Mouse (Mus musculus) kidney, adult 9 months (tissue): ENCODE measurements at regions not wholly inside any gene's neighbourhood (a gene's known extent, or its start where the extent isn't known, plus 50 kb on each side); places are given as distances from the start of the nearest gene placed in this dataset.

Experiments used
- DNase-seq: peaks from one replicate; pipeline ENCODE4 v3.0.0; 2022

DNA sequence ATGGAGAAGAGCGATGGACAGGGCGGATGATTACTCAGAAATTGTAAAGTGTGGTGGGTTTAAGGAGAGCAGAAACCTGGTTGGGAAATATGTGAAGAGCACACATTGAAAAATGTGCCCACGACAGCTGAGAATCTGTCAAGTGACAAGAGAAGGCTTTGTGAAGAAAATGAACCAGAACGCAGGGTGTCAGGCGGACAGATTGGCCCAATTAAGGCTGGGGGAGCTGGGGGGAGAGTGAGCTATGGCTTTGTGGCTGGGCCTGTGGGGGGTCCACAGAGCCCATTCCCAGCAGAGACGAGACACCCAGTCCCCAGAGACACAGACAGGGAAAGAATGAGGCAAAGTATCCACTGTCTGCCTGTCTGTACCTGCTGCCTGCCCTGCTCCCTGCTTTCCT, 153.3 kb downstream of the Shq1 start:
- DNase-seq, result no peak

DNA sequence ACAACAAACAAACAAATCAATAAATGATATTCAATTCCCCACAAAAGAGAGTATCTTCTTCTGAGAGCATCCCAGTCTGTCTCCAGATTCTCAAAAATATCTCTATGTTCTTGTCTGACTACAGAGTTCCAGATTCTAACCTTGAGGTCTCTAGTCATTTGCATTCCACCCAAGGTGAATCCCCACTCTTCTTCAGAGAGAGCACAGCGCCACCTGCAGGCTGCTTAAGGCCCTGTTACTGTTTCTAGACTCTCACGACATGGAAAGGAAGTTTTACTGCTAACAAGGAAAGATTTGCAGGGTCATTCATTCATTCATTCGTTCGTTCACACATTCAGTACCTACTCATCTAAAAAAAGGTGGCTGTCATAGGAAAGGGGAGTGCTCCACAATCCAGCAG, 158.3 kb downstream of the Shq1 start:
- peak; percentile 20 for DNase-seq

DNA sequence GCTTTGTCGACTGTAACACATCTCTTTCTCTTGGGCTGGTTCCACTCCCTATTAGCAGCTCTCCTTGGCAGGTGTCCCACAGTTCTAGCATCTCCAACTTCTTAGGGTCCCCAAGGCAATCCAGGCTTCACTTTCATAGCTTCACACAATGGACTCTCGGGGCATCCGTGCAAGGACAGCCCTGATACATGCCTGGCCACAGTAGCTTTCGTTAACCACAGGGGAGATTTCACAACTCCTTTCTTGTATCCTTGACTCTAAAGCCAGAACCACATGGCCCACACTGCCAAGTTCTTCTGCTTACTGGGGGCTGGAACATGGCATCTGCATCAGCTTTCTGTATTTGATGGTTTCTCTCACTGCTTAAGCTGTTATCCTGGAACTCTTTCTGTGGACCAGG, 160.3 kb downstream of the Shq1 start:
- DNase-seq, result no peak

DNA sequence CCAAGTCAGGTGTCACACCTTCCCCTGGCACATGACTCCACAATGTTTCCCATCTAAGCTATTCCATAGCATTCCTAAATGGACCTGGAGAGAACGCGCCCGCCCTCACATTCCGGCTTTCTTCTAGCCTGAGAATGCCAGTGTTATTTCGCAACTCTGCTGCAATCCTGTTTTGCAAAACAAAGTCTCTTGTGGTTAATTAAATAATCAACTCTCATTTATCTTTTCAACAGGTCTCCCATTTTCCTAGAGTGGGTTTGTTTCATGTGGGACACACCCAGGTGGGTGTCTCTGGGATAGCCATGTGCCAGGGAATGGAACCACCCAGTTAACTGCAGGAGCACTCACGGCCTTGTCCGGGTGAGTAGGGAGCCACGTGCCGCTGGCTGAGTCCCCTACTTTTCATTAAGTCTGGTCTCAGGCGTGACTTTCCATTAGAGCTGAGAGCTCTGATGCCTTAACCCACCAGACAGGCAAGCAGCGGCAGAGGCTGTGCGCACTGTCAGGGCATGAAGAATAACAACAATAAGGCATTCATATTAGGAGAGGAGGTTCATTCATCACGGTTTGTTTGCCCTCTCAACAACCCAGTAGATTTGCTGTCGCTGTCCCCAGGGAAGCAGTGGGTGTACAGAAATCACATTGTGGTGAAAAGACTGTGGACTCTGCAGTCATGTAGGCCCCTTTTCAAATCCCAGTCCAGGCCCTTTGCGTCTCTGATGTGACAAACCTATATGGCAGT, 165.3 kb downstream of the Shq1 start:
- DNase-seq, result no peak

DNA sequence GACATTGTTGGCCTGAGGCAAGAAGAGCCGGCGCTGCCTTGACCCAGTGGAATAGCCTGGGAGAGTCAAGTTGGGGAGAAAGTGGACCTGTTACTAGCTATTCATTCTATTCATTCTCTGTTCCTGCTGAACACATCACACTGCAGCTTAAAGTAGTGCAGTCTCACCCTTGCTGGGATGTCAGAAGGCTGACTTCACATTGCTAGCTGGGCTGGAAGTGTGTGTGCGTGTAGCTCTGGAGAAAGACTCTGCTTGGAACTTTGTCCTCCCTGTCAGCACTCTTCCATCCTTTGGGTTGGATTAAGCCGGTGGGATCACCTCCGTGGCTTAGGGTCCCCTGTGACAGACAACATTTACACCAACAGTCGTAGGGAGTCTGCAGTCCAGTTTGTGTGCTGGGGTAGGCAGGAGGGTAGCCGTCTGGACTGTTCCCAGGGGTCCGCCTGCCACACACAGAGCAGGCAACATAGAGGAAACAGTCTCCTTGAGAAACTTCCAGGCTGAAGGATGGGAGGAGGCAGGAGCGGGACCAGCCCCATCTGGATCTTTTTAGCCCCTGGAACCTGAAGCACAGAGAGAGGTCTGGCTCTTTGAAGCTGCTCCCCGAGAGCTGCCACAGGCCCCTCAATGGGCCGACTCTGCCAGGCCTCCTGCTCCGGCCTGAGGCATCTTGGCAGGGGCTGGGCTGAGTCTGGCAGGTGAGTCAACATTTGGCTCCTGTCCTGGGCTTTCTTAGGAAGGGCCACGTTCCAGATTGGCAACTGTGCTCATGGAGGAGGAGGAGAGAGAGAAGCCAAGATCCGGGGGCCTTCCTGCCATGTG, 167.8 kb downstream of the Shq1 start:
- DNase-seq, result peak; percentile 22

DNA sequence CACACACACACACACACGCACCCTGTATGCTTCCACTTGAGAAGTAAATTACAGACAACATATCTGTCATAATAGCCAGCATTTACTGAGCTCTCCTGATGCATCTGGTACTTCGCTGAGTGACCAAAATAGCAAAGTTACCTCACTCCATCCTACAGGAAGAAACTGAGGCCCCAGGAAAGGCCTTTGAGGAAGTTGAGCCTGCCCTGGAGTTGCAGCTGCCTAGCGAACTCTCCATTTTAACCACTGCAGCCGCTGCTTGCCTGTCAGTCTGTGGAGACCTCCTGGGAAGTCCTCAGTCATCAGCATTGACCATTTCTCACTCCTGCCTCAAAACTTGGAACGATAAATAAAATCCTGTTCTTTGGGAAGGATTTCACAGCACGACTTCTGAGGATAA, 168.8 kb downstream of the Shq1 start:
- DNase-seq, result no peak

DNA sequence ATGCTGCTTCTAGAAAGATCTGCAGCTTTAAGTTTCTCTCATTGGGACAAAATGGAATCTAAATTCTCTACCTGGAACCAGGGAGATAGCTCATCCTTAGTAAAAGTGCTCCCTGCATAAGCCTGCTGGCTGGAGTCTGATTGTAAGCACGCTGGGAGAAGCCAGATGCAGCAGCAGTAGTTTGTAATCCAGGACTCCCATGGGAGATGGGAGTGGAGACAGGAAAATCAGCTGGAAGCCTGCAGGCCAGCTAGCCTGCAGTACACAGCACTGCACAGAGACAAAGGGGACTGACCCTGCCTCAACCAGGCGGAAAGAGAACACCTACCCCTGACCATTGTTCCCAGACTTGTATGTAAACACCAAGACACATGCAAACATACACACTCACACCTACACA, 170.2 kb downstream of the Shq1 start:
- DNase-seq, result no peak

DNA sequence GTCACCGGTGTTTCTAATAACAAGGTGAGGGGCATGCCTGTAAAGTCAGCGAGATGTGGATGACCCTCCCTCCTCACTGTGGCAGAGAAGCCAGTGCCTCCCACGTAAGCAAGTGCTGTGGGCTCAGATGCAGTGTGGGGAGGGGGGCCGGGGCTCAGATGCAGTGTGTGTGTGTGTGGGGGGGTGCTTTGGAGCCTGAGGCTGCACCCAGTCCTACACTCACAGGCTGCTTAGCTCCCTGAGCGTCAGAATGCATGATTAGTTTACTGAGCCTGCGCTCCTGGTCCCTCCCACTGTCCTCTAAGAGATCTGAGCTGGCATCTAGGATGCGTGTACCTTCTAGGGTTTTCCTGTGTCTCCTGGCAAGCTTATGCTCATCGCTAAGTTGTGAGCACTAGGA, 170.9 kb downstream of the Shq1 start:
- no peak for DNase-seq

DNA sequence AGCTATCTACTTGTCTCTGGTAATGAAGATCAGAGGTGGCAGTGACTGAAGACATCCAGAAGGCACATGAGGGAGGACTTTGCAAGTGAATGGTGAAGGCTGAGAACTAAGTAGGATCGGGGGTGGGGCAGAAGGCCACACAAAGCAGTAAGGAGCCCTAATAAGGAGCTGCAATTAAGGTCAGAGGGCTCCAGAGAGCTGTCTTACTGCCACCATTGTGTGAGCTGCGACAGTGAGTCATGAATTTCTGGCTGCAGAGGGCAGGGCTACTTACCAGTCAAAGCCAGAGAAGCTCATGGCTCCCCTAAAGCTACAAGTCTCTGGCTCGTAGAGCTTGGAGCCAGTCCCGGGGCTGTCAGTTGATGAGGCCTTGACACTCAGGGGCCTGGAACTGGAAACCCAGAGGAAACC, 172.1 kb downstream of the Shq1 start:
- no peak for DNase-seq

DNA sequence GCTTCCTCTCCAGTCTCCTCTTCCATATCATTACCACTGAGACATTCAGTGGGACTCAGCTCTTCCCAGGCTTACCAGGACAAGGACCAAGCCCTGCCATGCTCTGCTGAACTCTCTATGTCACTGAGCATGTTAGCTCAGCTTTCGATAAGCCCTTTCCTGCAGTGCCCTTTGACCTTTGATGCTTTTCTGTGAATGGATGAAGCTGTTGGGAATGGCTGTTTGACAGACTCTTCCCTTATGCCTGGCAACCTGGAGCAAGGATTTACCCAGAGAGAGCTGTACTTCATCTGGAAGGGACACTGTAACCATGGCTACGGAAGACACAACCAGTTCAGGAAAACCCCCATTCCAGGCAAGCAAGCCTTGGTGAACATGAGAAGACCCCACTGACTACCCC, 172.8 kb downstream of the Shq1 start:
- no peak for DNase-seq

DNA sequence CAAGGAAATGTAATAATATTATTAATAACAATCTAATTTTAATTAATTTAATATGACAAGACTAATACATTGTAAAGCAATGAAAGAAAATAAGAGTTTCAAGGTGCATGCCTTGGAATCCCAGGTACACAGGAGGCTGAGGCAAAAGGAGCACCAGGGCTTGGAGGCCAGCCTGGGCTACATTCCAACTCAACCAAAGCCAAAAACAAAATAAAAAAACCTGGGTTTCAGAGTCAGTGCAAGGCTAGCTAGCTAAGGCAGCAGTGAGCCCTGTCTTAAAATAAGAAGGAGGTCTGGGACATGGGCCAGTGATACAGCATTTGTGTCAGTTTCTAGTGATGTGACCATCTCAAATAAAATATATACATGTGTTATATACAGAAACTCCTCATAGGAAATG, 174.8 kb downstream of the Shq1 start:
- no peak for DNase-seq

DNA sequence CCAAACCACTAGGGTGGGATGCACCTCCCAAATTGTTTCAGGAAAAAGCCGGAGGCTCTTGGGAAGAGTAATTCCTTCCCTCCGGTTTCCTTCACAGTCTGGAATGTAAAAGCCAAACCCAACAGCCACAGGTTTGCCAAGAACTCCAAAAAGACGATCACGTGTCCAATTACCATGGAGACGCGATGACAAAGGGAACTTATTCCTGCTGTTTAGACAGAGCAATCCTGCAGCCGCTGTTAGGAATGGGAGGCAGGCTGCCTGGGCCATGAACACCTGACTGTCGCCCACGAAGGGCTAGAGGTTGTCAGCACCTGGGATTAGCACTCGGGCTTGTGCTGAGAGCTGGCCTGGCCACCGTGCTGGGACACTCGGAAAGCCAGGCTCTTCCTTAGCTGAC, 175.8 kb downstream of the Shq1 start:
- DNase-seq, result peak; percentile 9

DNA sequence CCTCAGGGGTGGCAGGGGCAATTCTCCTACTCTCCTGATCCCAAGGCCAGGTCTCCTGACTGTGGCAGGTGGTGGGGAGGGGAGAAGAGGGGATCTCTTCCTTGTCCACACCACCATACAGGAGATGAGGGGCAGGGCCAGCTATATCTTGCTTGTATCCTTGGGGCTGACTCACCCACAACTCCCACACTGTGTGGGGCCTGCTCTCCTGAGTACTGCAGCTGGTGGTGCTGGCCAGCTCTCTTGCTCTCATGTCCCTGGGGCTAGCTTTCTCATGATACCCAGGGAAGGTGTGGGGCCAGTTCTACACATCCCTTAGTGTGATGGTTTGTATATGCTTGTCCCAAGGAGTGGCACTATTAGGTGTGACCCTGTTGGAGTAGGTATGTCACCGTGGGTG, 177.4 kb downstream of the Shq1 start:
- DNase-seq, result no peak

DNA sequence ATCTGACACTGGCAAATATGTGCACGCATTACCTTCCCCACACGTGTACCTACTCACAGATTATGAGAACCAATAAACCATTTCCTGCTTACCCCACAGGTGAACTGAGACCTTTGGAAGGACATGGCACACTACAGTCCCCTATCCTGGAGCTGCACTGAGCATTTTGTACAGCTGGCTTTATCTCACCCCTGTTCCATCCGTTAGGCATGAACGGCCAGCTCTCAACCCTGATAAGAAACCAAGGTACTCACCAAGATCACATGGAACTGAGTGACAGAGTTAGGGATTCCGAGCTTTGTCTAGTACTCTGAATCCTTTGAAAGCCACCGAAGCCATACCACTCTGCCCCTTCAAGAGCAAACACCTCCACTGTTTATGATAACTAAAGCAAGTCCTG, 179.1 kb downstream of the Shq1 start:
- DNase-seq, result no peak

DNA sequence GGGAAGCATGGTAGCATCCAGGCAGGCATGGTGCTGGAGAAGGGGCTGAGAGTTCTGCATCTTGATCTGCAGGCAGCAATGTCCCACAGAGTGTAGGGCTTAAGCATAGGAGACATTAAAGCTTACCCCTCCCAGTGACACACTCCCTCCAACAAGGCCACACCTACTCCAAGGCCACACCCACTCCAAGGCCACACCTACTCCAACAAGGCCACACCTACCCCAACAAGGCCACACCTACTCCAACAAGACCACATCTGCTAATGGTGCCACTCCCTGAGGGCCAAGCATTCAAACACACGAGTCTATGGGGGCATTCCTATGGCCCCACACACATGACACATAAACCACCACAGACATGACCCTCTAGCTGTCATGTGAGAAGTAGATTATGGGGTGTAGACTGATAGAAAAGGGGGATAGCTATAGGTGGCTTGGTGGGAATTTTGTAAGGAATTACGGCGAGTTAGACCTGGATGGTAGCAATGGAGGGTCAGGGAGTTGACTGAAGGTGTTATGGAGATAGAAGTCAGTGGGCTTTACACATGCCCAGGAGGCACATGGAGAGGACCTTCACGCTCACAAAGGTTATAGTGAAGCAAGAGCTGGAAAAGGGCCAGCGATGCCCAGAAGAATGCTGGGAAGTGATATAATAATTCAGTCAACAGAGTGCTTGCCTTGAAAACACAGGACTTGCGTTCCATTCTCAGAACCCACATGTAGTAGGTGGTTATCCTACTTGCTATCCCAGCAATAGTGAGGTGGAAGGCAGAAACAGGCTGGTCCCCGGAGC, 179.8 kb downstream of the Shq1 start:
- DNase-seq, result no peak

DNA sequence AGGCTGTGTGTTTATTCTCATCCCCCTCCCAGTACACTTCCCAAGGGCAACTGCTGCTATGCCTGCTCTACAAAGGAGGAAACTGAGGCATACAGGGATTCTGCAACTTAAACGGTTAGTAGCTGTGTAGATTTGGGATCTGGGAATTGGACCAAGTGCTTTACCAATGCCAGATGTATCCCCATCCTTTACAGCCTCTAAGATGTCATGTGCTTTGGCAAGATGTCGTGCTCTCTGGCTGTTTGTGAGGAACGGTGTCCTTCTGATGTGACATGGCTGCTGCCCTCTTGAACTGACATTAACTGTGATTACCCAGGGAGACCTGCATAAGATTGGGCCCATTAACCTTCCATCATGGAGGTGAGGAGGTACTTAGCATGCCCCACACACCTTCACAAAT, 187.1 kb downstream of the Shq1 start:
- DNase-seq, result no peak

DNA sequence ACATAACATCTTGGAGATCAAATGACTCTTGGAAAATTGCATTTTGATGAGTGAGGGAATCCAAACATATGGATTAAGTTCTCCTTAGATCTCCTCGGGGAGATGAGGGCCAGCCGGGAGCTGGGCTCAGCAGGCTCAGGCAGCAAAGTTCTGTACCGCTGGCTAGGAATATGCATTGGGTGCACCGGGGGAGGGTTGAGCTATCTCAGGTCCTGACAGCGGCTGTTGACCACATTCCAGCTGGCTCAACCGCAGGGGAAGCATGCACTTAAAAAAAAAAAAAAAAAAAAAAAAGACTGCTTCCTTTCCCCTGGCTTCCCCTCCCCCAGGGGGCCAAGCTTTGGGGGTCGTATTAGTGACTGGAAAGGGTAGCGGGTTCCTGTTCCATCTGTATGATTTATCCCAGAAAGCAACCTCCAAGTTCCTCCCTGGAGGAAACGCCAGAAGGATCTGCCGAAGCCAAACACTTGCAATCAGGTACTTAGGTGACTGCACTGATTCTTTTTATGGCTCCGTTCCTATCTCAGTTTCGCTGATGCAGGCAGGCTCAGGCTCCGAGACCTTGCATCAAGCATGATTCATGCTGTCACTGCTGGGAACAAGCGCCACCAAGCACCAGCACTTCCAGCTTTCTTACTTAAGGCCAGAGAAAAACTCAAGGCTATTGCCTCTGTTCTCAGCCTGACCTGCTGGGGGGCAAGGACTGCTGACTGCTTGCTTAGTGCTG, 187.7 kb downstream of the Shq1 start:
- DNase-seq, result no peak

DNA sequence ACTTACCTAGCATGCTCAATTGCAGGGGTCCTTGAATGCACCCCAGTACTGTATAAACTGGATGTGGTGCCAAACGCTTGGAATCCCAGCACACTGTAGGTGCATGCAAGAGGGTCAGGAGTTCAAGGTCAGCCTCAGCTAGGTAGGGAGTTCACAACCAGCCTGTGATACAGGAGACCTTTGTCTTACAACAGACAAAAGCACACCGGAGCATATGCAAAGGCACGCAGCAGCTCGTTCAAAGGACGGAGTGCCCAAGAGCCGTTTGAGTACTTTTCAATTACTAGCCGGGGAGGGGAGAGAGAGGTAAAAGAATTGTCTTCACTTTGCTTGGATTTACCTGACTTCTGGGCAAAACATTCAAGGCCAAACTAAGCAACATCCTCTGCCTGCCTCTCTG, 188.4 kb downstream of the Shq1 start:
- DNase-seq, result no peak

DNA sequence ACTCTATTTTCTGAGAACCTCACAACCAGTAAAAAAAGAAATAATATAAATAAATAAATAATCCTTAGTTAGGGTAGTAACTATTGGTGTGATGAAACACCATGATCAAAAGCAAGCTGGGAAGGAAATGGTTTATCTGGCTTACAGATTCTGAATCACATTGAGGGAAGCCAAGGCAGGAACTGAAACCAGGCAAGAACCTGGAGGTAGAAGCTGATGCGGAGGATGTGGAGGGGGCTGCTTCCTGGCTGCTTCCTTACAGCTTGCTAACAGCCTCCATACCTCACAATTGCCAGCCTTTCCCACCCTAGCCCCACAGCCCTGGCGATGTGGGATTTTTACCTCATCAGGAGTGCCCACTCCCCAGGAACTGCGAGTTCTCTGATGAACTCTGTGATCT, 190.4 kb downstream of the Shq1 start:
- DNase-seq, result no peak

DNA sequence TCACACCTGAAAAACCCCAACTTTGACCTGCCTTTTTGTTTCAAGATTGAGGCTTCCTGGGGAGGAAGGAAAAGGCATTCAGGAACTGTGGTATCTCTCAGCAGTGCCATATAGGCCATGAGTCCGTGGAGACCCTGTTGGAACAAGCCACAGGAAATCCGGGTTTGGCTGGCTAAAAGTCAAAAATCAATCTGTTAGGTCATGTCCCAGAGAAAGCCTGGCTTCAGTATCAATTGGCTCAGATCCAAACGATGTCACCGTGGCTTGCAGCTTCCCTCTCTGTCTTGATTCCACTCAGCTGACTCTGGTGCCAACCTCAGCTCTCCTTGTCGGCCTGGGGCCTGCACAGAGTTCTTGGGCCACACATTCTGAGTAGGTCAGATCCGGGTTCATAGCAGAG, 191.1 kb downstream of the Shq1 start:
- peak; percentile 65 for DNase-seq

DNA sequence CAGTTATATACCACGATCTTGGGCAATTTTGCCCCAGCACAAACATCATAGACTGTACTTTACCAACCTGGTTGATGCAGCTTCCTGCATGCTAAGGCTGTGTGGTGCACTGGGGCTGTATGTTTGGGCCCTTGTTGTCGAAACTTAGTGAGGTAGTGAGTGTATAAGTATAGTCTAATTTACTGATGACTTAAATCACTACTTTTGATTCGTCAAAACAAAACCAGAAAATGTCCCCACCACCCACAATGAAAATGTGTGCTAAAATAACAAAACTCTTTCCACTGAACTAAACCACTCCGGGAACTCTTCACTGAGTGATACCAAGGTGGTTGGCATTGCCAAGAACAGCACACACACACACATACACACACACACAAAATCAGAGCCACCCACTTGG, 191.5 kb downstream of the Shq1 start:
- no peak for DNase-seq

DNA sequence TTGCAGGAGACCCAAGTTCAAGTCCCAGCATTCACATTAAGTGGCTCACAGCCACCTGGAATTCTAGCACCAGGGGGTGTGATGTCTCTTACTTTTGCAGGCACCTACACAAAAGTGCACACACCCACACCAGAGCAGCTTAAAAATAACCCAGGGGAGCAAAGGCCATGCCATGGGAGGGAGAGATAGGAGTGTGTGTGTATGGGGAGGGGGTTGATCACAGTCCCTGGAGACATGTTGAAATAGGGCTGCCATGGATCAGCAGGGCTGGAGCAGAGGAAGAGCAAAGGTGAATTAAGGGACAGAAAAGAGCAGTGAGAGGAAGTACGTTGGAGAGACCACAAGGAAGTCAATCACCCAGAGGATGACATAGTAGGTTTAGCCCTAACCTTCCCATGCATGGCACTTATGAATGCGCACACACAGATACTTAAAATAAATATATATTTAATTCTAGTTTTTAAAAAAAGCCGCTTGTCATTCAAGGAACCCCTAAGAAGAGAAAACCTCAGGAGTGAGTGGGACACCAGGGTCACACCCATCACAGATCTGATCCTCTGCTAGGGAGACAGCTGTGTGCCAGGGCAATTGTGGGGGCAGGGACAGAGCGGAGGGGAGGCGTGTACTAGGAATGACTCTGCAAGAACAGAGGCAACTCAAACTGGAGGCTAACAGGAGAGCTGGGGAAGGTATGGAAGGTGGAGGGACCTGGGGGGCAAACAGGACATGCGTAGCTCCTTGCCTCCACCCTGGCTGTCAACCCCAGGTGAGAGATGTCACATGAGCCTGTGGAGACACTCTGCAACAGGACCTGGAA, 189.5 kb upstream of the Rybp start:
- DNase-seq, result no peak
